ENCODE assay signal across 16 mouse cellular contexts in the genomic region with DNA sequence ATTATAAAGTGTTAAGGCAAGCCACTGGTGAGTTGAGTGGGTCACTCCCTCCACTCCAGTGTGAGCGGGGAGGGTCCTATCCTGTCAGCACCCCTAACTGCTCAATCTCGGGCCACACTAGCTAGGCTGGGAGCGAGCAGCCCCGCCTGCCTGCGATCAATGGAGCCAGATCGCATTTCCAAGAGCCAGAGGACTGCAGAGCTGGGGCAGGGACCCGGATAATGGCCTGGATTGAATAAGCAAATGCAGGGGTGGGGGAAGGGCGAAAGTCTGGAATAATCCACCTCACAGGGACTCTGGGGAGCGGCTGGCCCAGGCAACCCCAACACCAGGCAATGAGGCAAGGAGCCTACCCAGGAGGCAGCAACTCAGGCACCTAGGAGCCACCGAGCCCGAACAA.
DNase-seq lines count a peak whose midpoint lies in the region; ATAC-seq and TF ChIP-seq lines count a peak whose summit lies in the region.
"Had no signal": no experiment of that assay in that cellular context is flagged by ENCODE, and none has a peak within 500 bp of the region (broad histone marks: within the 10 kb centered on the region; RNA-seq: fewer than 3 reads in every experiment).

No protein-coding gene starts in this region.

- DNase-seq in forebrain, embryonic 11.5 days (ENCODE audit: low spot score): peak; percentile 73
- peak; percentile 77 for DNase-seq in embryo, embryonic 10.5 days (ENCODE audit: low spot score)
- no peak for DNase-seq in urinary bladder, postnatal 36 days (ENCODE audit: low spot score in 2 of 2)
- DNase-seq in lung, adult 18-20 months: no peak
- DNase-seq in cerebellum, postnatal 25 days: no peak
- DNase-seq: cerebellum, postnatal 36 days; heart, postnatal 36 days; kidney, adult 2 months; layer of hippocampus, postnatal 36 days; lung, postnatal 14 days had no signal

- no peak for TF ChIP-seq CTCF in E14TG2a.4 (conservative IDR thresholded peaks at IDR 0.05; ENCODE audit: low read length)

- H3K27ac ChIP-seq in forebrain, embryonic 11.5 days (ENCODE audit: low read depth, low read length): no peak overlapping the region
- no peak overlapping the region for H3K27ac ChIP-seq in forebrain, embryonic 13.5 days
- H3K27ac ChIP-seq in midbrain, embryonic 13.5 days: no peak overlapping the region
- H3K27ac ChIP-seq: stomach, embryonic 15.5 days had no signal

- no peak overlapping the region for H3K9ac ChIP-seq in forebrain, embryonic 11.5 days (ENCODE audit: low read length)
- H3K9ac ChIP-seq in forebrain, embryonic 13.5 days: no peak overlapping the region
- H3K9ac ChIP-seq in midbrain, embryonic 13.5 days (replicated peaks): no peak overlapping the region; the same call in 1 of the 2 replicates
- H3K9ac ChIP-seq: stomach, embryonic 15.5 days had no signal

- H3K9me3 ChIP-seq in forebrain, embryonic 11.5 days (ENCODE audit: control insufficient read depth, low read length): no peaks in the 10 kb centered on the region
- H3K9me3 ChIP-seq in forebrain, embryonic 13.5 days (replicated peaks): no peaks in the 10 kb centered on the region
- no peaks in the 10 kb centered on the region for H3K9me3 ChIP-seq in E14TG2a.4 (ENCODE audit: low read length)
- H3K9me3 ChIP-seq in midbrain, embryonic 13.5 days: no peaks in the 10 kb centered on the region
- H3K9me3 ChIP-seq: stomach, embryonic 15.5 days had no signal

- H3K36me3 ChIP-seq in forebrain, embryonic 11.5 days (ENCODE audit: control insufficient read depth, insufficient read depth, low read length): no peaks in the 10 kb centered on the region
- no peaks in the 10 kb centered on the region for H3K36me3 ChIP-seq in forebrain, embryonic 13.5 days (ENCODE audit: poor library complexity, severe bottlenecking)
- peaks cover 77% of the 10 kb centered on the region for H3K36me3 ChIP-seq in E14TG2a.4 (ENCODE audit: insufficient read depth, low read length)
- no peaks in the 10 kb centered on the region for H3K36me3 ChIP-seq in midbrain, embryonic 13.5 days
- H3K36me3 ChIP-seq: stomach, embryonic 15.5 days had no signal

- no peak overlapping the region for H3K4me3 ChIP-seq in forebrain, embryonic 11.5 days (ENCODE audit: low read depth, low read length)
- H3K4me3 ChIP-seq in forebrain, embryonic 13.5 days: no peak overlapping the region
- H3K4me3 ChIP-seq in E14TG2a.4 (replicated peaks; ENCODE audit: low read length): peak overlapping the region; percentile 67
- no peak overlapping the region for H3K4me3 ChIP-seq in midbrain, embryonic 13.5 days (replicated peaks)
- H3K4me3 ChIP-seq: myocyte; stomach, embryonic 15.5 days had no signal

- ATAC-seq in forebrain, embryonic 11.5 days (replicated peaks; ENCODE audit: low FRiP score): no peak; the same call in 1 of the 2 replicates
- ATAC-seq in forebrain, embryonic 13.5 days: no peak
- ATAC-seq in midbrain, embryonic 13.5 days: peak; percentile 65
- ATAC-seq: forebrain, embryonic 14.5 days had no signal

- no peak overlapping the region for H3K4me2 ChIP-seq in forebrain, embryonic 11.5 days (ENCODE audit: low read depth, low read length, severe bottlenecking)
- H3K4me2 ChIP-seq in forebrain, embryonic 13.5 days: no peak overlapping the region
- H3K4me2 ChIP-seq in midbrain, embryonic 13.5 days (replicated peaks): no peak overlapping the region
- H3K4me2 ChIP-seq: stomach, embryonic 15.5 days had no signal

- H3K4me1 ChIP-seq in forebrain, embryonic 11.5 days (replicated peaks; ENCODE audit: control insufficient read depth, insufficient read depth, low read length): no peaks in the 10 kb centered on the region; the same call in 1 of the 2 replicates
- H3K4me1 ChIP-seq in forebrain, embryonic 13.5 days: peaks cover 14% of the 10 kb centered on the region
- H3K4me1 ChIP-seq in E14TG2a.4 (replicated peaks; ENCODE audit: low read depth, low read length): peaks cover 95% of the 10 kb centered on the region
- peaks cover 13% of the 10 kb centered on the region for H3K4me1 ChIP-seq in midbrain, embryonic 13.5 days (replicated peaks)

- peaks cover 28% of the 10 kb centered on the region for H3K27me3 ChIP-seq in forebrain, embryonic 11.5 days (ENCODE audit: control insufficient read depth, insufficient read depth, low read length)
- peaks cover 67% of the 10 kb centered on the region for H3K27me3 ChIP-seq in forebrain, embryonic 13.5 days
- no peaks in the 10 kb centered on the region for H3K27me3 ChIP-seq in E14TG2a.4 (ENCODE audit: insufficient read depth, low read length)
- H3K27me3 ChIP-seq in midbrain, embryonic 13.5 days: peaks cover 46% of the 10 kb centered on the region

- WGBS in forebrain, embryonic 11.5 days: 6% methylated on average over 11 of the region's 11 CpGs
- WGBS in forebrain, embryonic 13.5 days: 9% methylated on average over 11 of the region's 11 CpGs
- WGBS in midbrain, embryonic 13.5 days: 8% methylated on average over 11 of the region's 11 CpGs

Comparison
In these comparisons a context has a peak if more than half of its experiments do, and no peak if none do; other contexts are left out.
1. DNase-seq: peak in forebrain, embryonic 11.5 days (single experiment) and embryo, embryonic 10.5 days (single experiment); none in urinary bladder, postnatal 36 days (0 of 2), lung, adult 18-20 months (0 of 2) and cerebellum, postnatal 25 days (0 of 2).